Mouse (Mus musculus) forebrain, postnatal 0 days (tissue): ENCODE results near the gene Grsf1. TPM values are rescaled to one million over a fixed set of nuclear protein-coding genes. Genes with fewer than 3 reads are reported as not detected.

Source experiments
- ATAC-seq: fragments of 200-750 bp; cut with Nextera tagmentation; 2 replicates; pipeline ENCODE4 v1.8.0; 2017; ENCODE audit warnings: mild to moderate bottlenecking, moderate library complexity
- DNase-seq: peaks from one replicate; pipeline ENCODE4 v3.0.0-alpha.2; 2015
- H3K27ac ChIP-seq: fragments of 300-500 bp; sonication (generic); 2 replicates; pipeline ENCODE4 v1.5.1; 2014; ENCODE audit warnings: low read depth, mild to moderate bottlenecking, antibody characterized with exemption, low read length, moderate library complexity, mixed read lengths
- H3K27me3 ChIP-seq: fragments of 300-500 bp; sonication (generic); 2 replicates; pipeline ENCODE4 v1.6.1; 2014; ENCODE audit warnings: mild to moderate bottlenecking, low read length, mixed read lengths; ENCODE audit not compliant: insufficient read depth
- H3K36me3 ChIP-seq: fragments of 300-500 bp; sonication (generic); 2 replicates; pipeline ENCODE4 v1.6.1; 2014; ENCODE audit warnings: mild to moderate bottlenecking, moderate library complexity; ENCODE audit not compliant: insufficient read depth
- H3K4me1 ChIP-seq: fragments of 300-500 bp; sonication (generic); 2 replicates; pipeline ENCODE4 v1.6.1; 2014; ENCODE audit warnings: antibody characterized with exemption; ENCODE audit not compliant: insufficient read depth
- H3K4me2 ChIP-seq: fragments of 300-500 bp; sonication (generic); 2 replicates; pipeline ENCODE4 v1.6.1; 2014; ENCODE audit warnings: low read depth, mild to moderate bottlenecking, moderate library complexity
- H3K4me3 ChIP-seq: fragments of 300-500 bp; sonication (generic); 2 replicates; pipeline ENCODE4 v1.5.1; 2014; ENCODE audit warnings: low read depth, low read length, mixed read lengths
- H3K9ac ChIP-seq: fragments of 300-500 bp; sonication (generic); 2 replicates; pipeline ENCODE4 v1.6.1; 2014; ENCODE audit warnings: mild to moderate bottlenecking
- H3K9me3 ChIP-seq: fragments of 300-500 bp; sonication (generic); 2 replicates; pipeline ENCODE4 v1.6.1; 2016; ENCODE audit warnings: low read length
- CTCF ChIP-seq: sonication (generic); IDR thresholded peaks from 2 replicates; pipeline ENCODE4 v1.5.1; 2016; ENCODE audit warnings: antibody characterized with exemption, control low read depth, low read depth
- WGBS: fragments of 180-500 bp; shearing (Covaris S2); extraction: QIAGEN DNeasy Blood & Tissue Kit; methylation state at CpG from one replicate; pipeline ENCODE4 v1.1.7; 2014; 5-methylcytosine and 5-hydroxymethylcytosine counted together
- polyA plus RNA-seq: library from polyadenylated mRNA; unstranded; fragments of >200 nt; fragmentation: Nextera tagmentation; extraction: Ambion mirVana; gene quantifications from 2 replicates; pipeline ENCODE4 v1.2.1, GENCODE M21; 2015
- total RNA-seq: library from RNA; depleted of rRNA; stranded (reverse); fragments of >200 nt; gene quantifications from 2 replicates; pipeline ENCODE4 v1.2.3, GENCODE M21; 2014

Grsf1 gene
- total and polyA plus RNA-seq, 2 experiments from 2014 or later: 58.1 to 68.0 TPM

- no peak for TF ChIP-seq CTCF
- 74% methylated on average over 2 of the region's 2 CpGs for WGBS
- no peak overlapping the region for H3K4me2 ChIP-seq
Measured at GRCm38 (mm10) chr5:88716983-88717382, 41.0 kb upstream of the Grsf1 start.

GRCm38 (mm10) chr5:88712328-88712727 is 36.4 kb upstream of the Grsf1 start:
- no peak overlapping the region for H3K4me3 ChIP-seq
- H3K4me2 ChIP-seq: no peak overlapping the region
- no peak for TF ChIP-seq CTCF
- H3K27me3 ChIP-seq: no peaks in the 10 kb centered on the region
- ATAC-seq: no peak
- H3K9ac ChIP-seq: no peak overlapping the region
- no peaks in the 10 kb centered on the region for H3K36me3 ChIP-seq
- no peak for DNase-seq
- H3K9me3 ChIP-seq: no peaks in the 10 kb centered on the region
- H3K27ac ChIP-seq: no peak overlapping the region
- 0 out of 2 replicates have a peak, but pooled peaks cover 6% of the 10 kb centered on the region for H3K4me1 ChIP-seq
- 71% methylated on average over 6 of the region's 6 CpGs for WGBS

More at GRCm38 (mm10) chr5:88716983-88717382, 41.0 kb upstream of the Grsf1 start:
- DNase-seq: no peak
- no peak overlapping the region for H3K4me3 ChIP-seq
- H3K4me1 ChIP-seq: peaks cover 8% of the 10 kb centered on the region
- no peaks in the 10 kb centered on the region for H3K36me3 ChIP-seq
- ATAC-seq: no peak
- no peaks in the 10 kb centered on the region for H3K27me3 ChIP-seq
- H3K9me3 ChIP-seq: no peaks in the 10 kb centered on the region
- no peak overlapping the region for H3K27ac ChIP-seq
- H3K9ac ChIP-seq: no peak overlapping the region

DNA sequence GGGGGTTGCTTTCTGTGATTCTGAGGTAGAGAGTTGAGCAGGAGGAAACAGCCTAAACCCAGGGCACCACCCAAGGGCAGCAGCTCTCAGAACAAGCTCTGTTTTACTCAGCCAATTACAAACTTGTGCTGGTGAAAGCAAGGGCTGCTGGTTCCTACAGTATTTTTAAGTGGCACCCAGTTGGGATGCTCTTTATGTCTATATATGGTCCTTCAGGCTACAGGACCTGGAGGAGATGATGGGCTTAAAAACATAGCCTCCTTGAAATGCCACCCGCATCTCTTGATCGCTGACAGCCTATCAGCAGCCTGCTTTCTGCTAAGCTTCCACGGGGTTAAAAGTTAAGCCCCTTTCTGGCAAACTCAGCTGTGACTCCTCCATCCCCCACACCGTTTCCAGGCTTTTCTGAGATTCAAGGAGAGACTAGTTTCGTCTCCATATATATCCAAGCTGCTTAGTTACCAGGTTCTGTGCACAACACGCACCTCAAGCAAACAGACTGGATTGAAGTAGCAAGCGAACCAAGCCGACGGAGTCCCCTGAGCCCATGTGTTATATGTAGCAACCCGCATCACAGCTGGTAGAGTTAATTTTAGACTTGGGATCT is 35.8 kb upstream of the Grsf1 start:
- no peak for TF ChIP-seq CTCF
- peak; percentile 41 for DNase-seq
- 0 out of 2 replicates have a peak overlapping the region, but pooled peaks have one; percentile 8 for H3K4me2 ChIP-seq
- H3K27me3 ChIP-seq: no peaks in the 10 kb centered on the region
- no peaks in the 10 kb centered on the region for H3K9me3 ChIP-seq
- 21% methylated on average over 10 of the region's 10 CpGs for WGBS
- no peak overlapping the region for H3K4me3 ChIP-seq
- peak; percentile 77 for ATAC-seq
- no peak overlapping the region for H3K9ac ChIP-seq
- no peaks in the 10 kb centered on the region for H3K36me3 ChIP-seq
- H3K4me1 ChIP-seq: 0 out of 2 replicates have a peak, but pooled peaks cover 6% of the 10 kb centered on the region
- peak overlapping the region; percentile 50; the same call in 1 of the 2 replicates for H3K27ac ChIP-seq

DNA sequence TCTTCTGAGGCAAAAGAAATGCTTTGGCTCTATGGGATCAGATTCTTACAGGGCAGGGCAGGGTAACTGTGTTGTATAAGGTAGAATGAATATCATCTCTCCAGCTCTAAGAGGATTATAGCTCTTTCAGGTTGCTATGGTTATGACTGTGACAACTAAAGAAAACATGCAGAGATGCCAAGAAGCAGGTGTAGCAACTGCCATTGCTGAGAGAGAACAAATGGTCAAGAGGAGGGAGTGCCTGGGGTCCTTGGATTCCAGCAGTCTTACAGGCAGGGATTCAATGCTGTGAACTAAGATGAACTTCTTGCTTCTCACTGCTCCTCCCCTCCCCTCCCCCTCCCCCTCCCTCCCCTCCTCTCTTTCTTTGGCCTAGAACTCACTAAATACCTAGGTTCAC is 35.2 kb upstream of the Grsf1 start:
- H3K4me2 ChIP-seq: no peak overlapping the region
- H3K9me3 ChIP-seq: no peaks in the 10 kb centered on the region
- peak overlapping the region; percentile 50; the same call in 1 of the 2 replicates for H3K27ac ChIP-seq
- no peaks in the 10 kb centered on the region for H3K27me3 ChIP-seq
- H3K36me3 ChIP-seq: no peaks in the 10 kb centered on the region
- H3K4me3 ChIP-seq: no peak overlapping the region
- no peak overlapping the region for H3K9ac ChIP-seq
- TF ChIP-seq CTCF: no peak
- 0 out of 2 replicates have a peak, but pooled peaks cover 6% of the 10 kb centered on the region for H3K4me1 ChIP-seq
- peak; percentile 15 for DNase-seq
- ATAC-seq: peak; percentile 42

DNA sequence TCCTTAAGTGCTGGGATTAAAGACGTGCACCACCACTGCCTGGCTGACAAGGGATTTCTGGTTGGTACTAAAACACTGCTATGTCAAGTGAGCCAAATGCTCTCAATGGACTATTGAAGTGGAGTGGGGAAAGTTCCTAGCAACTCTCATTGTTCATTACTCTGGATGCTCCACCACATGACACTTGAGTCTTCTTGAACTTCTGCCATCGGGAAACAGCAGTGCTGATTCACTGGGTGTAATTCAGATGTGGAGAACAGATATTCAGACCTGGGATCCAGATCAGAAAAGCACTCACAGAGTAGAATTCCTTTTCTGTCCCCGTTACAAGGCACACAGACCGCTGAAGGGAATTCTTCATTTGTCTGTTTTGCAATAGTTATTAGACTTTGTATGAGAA is 27.6 kb upstream of the Grsf1 start:
- no peak for DNase-seq
- H3K4me3 ChIP-seq: no peak overlapping the region
- no peaks in the 10 kb centered on the region for H3K4me1 ChIP-seq
- no peaks in the 10 kb centered on the region for H3K9me3 ChIP-seq
- H3K36me3 ChIP-seq: no peaks in the 10 kb centered on the region
- ATAC-seq: no peak
- no peak overlapping the region for H3K4me2 ChIP-seq
- H3K27ac ChIP-seq: no peak overlapping the region
- H3K9ac ChIP-seq: no peak overlapping the region
- no peaks in the 10 kb centered on the region for H3K27me3 ChIP-seq
- 77% methylated on average over 4 of the region's 4 CpGs for WGBS
- TF ChIP-seq CTCF: no peak

DNA sequence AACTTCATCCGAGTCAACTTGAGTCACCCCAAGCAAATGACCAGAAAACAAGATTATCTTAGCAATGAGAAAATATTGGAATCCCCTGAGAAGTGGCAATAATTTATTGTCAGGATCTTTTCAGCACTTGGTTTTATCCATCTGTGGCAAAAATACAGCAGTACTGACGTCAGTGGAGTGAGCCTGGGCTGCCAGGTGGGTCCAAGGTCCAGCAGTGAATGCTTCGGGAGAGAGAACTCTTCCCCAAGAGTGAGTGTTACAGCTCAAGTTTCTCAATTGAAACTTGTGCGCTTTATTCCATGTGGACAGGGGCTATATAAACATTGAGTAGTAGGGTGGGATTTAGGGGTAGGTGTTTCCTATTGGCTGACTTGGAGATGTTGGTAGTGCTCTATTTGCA is 26.1 kb upstream of the Grsf1 start:
- no peaks in the 10 kb centered on the region for H3K36me3 ChIP-seq
- DNase-seq (no peak), ATAC-seq (no peak)
- TF ChIP-seq CTCF: no peak
- H3K27ac ChIP-seq: no peak overlapping the region
- H3K4me2 ChIP-seq: no peak overlapping the region
- no peak overlapping the region for H3K9ac ChIP-seq
- no peak overlapping the region for H3K4me3 ChIP-seq
- no peaks in the 10 kb centered on the region for H3K4me1 ChIP-seq
- H3K9me3 ChIP-seq: no peaks in the 10 kb centered on the region
- no peaks in the 10 kb centered on the region for H3K27me3 ChIP-seq
- WGBS: 83% methylated on average over 4 of the region's 4 CpGs

DNA sequence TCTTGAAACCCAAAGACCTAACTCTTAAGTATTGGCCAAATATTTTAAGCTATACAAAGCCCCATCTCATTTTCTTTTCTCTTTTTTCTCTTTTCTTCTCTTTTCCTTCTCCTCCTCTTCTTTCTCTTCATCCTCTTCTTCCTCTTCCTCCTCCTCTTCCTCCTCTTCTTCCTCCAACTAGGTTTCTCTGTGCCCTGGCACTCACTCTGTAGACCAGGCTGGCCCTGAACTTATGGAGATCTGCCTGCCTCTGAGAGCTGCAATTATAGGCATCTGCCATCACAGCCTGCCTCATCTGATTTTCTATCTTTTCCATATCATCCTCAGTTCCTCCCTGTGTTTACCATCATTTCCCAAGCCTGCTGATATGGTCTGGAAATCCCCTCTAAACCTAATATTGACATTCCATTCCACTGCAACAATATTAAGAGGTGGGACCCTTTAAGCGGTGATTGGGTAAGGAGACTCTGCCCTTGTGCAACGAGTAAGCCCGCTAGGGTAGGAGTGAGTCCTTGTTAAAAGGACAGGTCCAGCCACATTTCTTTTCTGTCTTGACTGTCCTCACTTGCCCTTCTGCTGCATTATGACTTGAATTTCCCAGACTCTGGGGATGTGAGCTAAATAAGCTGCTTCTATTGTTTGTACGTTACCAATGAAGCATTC is 23.4 kb upstream of the Grsf1 start:
- no peak overlapping the region for H3K9ac ChIP-seq
- no peak overlapping the region for H3K4me3 ChIP-seq
- no peaks in the 10 kb centered on the region for H3K4me1 ChIP-seq
- H3K27me3 ChIP-seq: no peaks in the 10 kb centered on the region
- 64% methylated on average over 4 of the region's 4 CpGs for WGBS
- no peak overlapping the region for H3K4me2 ChIP-seq
- no peak for TF ChIP-seq CTCF
- H3K9me3 ChIP-seq: no peaks in the 10 kb centered on the region
- DNase-seq: no peak
- ATAC-seq: no peak
- no peaks in the 10 kb centered on the region for H3K36me3 ChIP-seq
- no peak overlapping the region for H3K27ac ChIP-seq
